Mouse (Mus musculus) stomach, embryonic 14.5 days (tissue): ENCODE data around the gene Scn3a. TPM values are rescaled to one million over a fixed set of nuclear protein-coding genes. Genes with fewer than 3 reads are reported as not detected.
A peak's percentile ranks its signal among the peaks of the same experiment; 100 is the strongest.

Experiments used
- ATAC-seq: fragments of 200-750 bp; cut with Nextera tagmentation; 2 replicates; pipeline ENCODE4 v1.8.0; 2017; ENCODE audit warnings: low read depth, moderate TSS enrichment; ENCODE audit not compliant: insufficient number of reproducible peaks, insufficient read depth, low FRiP score
- H3K27ac ChIP-seq: fragments of 300-500 bp; sonication (generic); 2 replicates; pipeline ENCODE4 v1.5.1; 2014; ENCODE audit warnings: mild to moderate bottlenecking, low read length, moderate library complexity, mixed read lengths
- H3K27me3 ChIP-seq: fragments of 300-500 bp; sonication (generic); 2 replicates; pipeline ENCODE4 v1.6.1; 2014; ENCODE audit warnings: low read length, control low read depth, mixed read lengths; ENCODE audit not compliant: control insufficient read depth, insufficient read depth
- H3K36me3 ChIP-seq: fragments of 300-500 bp; sonication (generic); 2 replicates; pipeline ENCODE4 v1.6.1; 2014; ENCODE audit warnings: mild to moderate bottlenecking, control low read depth, low read length, moderate library complexity, mixed read lengths; ENCODE audit not compliant: control insufficient read depth, insufficient read depth
- H3K4me1 ChIP-seq: fragments of 300-500 bp; sonication (generic); 2 replicates; pipeline ENCODE4 v1.6.1; 2014; ENCODE audit warnings: low read length, control low read depth, mixed read lengths; ENCODE audit not compliant: control insufficient read depth, insufficient read depth
- H3K4me2 ChIP-seq: fragments of 300-500 bp; sonication (generic); replicated peaks from 2 replicates; pipeline ENCODE4 v1.6.1; 2014; ENCODE audit warnings: low read depth, low read length, control low read depth
- H3K4me3 ChIP-seq: fragments of 300-500 bp; sonication (generic); 2 replicates; pipeline ENCODE4 v1.5.1; 2014; ENCODE audit warnings: low read depth, low read length, control low read depth
- H3K9ac ChIP-seq: fragments of 300-500 bp; sonication (generic); replicated peaks from 2 replicates; pipeline ENCODE4 v1.6.1; 2014; ENCODE audit warnings: low read depth, mild to moderate bottlenecking, control low read depth, low read length, moderate library complexity, mixed read lengths
- H3K9me3 ChIP-seq: fragments of 300-500 bp; sonication (generic); 2 replicates; pipeline ENCODE4 v1.6.1; 2016; ENCODE audit warnings: low read depth, low read length, control low read depth; ENCODE audit not compliant: control insufficient read depth
- WGBS: fragments of 180-500 bp; shearing (Covaris S2); extraction: QIAGEN DNeasy Blood & Tissue Kit; methylation state at CpG from one replicate; pipeline ENCODE4 v1.1.7; 2014; 5-methylcytosine and 5-hydroxymethylcytosine counted together
- polyA plus RNA-seq: library from polyadenylated mRNA; unstranded; fragments of >200 nt; fragmentation: Nextera tagmentation; extraction: Ambion mirVana; gene quantifications from 2 replicates; pipeline ENCODE4 v1.2.1, GENCODE M21; 2014

Scn3a gene
- polyA plus RNA-seq, 1 experiment from 2014 or later = 1.9 TPM

DNA sequence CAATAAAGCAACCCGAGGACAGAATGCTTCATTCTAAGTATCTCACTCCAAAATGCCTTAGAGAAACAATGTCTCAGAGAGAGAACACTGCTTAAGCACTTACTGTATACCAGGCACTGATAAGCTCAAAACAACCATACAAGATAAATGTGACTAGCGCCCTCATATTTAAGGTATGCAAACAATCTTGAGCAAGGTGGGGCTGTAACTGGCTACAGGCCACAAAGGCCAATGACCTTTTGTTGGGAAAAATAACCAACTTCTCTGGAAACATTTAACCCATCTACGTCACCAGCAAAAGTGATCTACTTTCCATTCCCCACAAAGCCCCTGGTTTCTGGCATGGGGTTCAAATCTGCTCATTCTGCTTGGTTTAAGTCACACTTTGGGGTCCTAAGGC, 14.0 kb downstream of the Scn3a start:
- no peaks in the 10 kb centered on the region for H3K36me3 ChIP-seq
- 76% methylated on average over 3 of the region's 3 CpGs for WGBS
- H3K27ac ChIP-seq = no peak overlapping the region
- no peaks in the 10 kb centered on the region for H3K4me1 ChIP-seq
- H3K27me3 ChIP-seq = no peaks in the 10 kb centered on the region
- ATAC-seq = no peak
- no peak overlapping the region for H3K4me3 ChIP-seq
- H3K9ac ChIP-seq = no peak overlapping the region
- no peak overlapping the region for H3K4me2 ChIP-seq
- no peaks in the 10 kb centered on the region for H3K9me3 ChIP-seq

DNA sequence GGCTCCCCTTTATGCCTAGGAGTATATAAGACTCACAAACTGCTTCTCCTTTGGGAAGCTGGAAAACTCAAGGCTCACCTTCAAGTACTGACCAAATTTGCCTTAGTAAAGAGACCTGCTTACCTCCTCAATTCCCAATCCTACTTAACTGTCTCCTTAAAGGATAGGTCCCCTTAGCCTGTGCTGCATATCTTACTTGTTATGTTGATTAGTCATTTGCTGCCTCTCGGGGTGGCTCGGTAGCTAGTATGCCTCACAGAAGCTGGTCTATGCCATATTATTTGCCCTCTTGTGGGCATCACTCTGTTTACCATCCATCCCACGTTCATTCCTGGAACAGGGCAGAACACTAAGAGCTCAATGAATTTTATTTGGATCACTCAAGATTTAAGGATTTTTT, 14.7 kb downstream of the Scn3a start:
- H3K36me3 ChIP-seq = no peaks in the 10 kb centered on the region
- ATAC-seq = no peak
- WGBS = 49% methylated on average over 3 of the region's 3 CpGs
- no peak overlapping the region for H3K4me2 ChIP-seq
- H3K9me3 ChIP-seq = no peaks in the 10 kb centered on the region
- H3K27ac ChIP-seq = no peak overlapping the region
- no peak overlapping the region for H3K4me3 ChIP-seq
- no peaks in the 10 kb centered on the region for H3K27me3 ChIP-seq
- H3K4me1 ChIP-seq = no peaks in the 10 kb centered on the region
- H3K9ac ChIP-seq = no peak overlapping the region

DNA sequence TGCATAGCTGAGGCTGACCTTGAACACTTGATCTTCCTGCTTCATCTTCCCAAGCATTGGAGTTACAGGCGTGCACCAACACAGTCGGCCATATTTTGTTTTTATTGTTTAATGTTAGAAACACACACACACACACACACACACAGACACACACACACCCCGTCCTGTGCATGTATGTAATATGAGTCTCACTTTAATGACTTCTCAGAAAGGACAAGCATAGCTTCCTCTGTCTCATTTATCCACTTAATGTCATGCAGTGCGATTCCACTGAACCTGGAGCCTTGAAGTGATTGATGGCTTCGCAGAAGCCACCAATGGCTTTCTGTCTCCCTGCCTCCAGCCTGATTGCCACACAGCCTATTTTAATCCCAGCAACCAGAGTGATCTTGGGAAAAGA, 15.2 kb downstream of the Scn3a start:
- Histone ChIP-seq H3K4me2 (no peak overlapping the region), H3K36me3 (no peaks in the 10 kb centered on the region), H3K4me1 (no peaks in the 10 kb centered on the region), H3K4me3 (no peak overlapping the region), H3K27ac (no peak overlapping the region), H3K9me3 (no peaks in the 10 kb centered on the region), H3K27me3 (no peaks in the 10 kb centered on the region), H3K9ac (no peak overlapping the region)
- ATAC-seq = 0 out of 2 replicates have a peak, but pooled peaks have one; percentile 53
- WGBS = 35% methylated on average over 5 of the region's 5 CpGs

DNA sequence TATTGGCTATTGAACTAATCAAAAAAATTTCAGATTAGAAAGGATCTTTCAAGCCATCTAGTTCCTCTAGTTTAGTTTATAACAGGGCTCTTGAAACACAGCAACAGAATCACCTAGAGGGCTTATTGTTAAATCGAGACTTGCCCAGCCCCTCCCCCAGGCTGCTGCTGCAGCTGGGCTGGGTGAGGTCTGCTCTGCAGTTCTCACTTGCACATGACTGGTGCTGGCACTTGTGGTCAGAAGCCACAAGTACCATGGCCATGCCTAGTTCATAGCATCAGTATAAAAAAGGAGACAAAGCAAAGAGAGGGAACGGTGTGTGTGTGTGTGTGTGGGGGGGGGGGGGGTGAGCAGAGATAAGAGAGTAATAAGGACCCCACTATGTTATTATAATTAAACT, 15.7 kb downstream of the Scn3a start:
- 31% methylated on average over 2 of the region's 2 CpGs for WGBS
- Histone ChIP-seq H3K4me2 (no peak overlapping the region), H3K27me3 (no peaks in the 10 kb centered on the region), H3K4me1 (no peaks in the 10 kb centered on the region), H3K36me3 (no peaks in the 10 kb centered on the region), H3K27ac (no peak overlapping the region), H3K9me3 (no peaks in the 10 kb centered on the region), H3K9ac (no peak overlapping the region), H3K4me3 (no peak overlapping the region)
- no peak; the same call in 1 of the 2 replicates for ATAC-seq

DNA sequence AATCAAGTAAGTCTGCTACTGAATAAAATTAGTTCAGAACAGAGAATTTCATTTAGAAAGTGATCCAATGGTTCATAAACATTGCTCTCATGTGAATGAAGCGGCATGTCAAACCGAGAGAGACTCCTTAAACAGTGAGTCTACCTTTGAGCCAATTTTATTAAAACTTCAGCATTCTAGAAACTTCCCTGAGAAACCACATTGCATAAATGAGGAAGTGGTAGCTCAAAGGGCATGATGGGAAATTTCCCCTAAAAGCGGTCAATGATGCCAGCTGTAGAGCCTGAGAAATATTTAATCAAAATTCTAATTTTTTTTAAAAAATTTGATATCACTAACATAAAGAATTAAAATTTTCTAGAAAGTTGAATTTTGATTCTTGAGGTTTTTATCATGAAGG, 16.9 kb downstream of the Scn3a start:
- no peaks in the 10 kb centered on the region for H3K4me1 ChIP-seq
- no peak overlapping the region for H3K9ac ChIP-seq
- H3K9me3 ChIP-seq = no peaks in the 10 kb centered on the region
- ATAC-seq = no peak
- H3K4me2 ChIP-seq = no peak overlapping the region
- no peaks in the 10 kb centered on the region for H3K36me3 ChIP-seq
- H3K27me3 ChIP-seq = no peaks in the 10 kb centered on the region
- H3K4me3 ChIP-seq = no peak overlapping the region
- H3K27ac ChIP-seq = no peak overlapping the region
- WGBS = 94% methylated on average over 3 of the region's 3 CpGs

DNA sequence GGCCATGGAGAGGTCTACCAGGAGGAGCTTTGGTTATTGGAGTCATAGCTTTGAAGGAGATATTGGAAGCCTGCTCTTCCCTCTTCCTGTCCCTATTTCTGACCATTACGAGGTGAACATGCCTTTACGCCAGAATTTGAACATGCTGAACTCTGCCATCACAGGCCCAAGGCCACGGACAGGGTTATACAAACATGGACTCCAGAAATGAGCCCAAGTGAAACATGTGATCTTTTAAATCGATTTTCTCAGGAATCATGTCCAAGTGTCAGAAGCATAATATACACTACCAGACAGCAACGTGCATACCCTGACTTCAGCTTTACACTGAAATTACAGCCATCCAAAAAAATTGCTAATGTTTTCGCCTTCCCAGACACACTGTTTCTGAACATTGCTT, 18.8 kb downstream of the Scn3a start:
- no peaks in the 10 kb centered on the region for H3K27me3 ChIP-seq
- H3K9me3 ChIP-seq = no peaks in the 10 kb centered on the region
- no peak overlapping the region for H3K4me3 ChIP-seq
- no peak for ATAC-seq
- H3K4me1 ChIP-seq = no peaks in the 10 kb centered on the region
- H3K36me3 ChIP-seq = no peaks in the 10 kb centered on the region
- H3K4me2 ChIP-seq = no peak overlapping the region
- no peak overlapping the region for H3K27ac ChIP-seq
- no peak overlapping the region for H3K9ac ChIP-seq
- WGBS = 86% methylated on average over 6 of the region's 6 CpGs

DNA sequence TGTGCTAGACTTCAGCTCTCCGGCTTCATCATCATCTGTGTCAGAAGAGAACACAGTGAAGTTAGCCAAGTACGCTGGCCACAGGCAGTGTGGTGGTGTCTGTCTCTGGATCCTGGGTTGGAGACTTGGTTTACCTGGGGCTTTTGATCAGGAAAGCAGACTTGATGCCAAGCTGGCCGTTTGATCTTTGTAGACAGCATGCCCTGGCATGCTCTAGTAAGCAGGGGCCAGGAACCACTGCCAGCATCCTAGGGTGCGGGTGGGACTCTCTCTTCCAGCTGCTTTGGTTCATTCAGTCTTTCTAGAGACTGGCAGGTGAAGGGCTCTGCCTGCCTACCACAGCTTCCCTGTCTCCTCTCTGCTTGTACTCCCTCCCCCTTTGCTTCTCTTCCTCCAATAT, 20.1 kb downstream of the Scn3a start:
- Histone ChIP-seq H3K36me3 (no peaks in the 10 kb centered on the region), H3K4me2 (no peak overlapping the region), H3K27ac (no peak overlapping the region), H3K27me3 (no peaks in the 10 kb centered on the region), H3K9me3 (no peaks in the 10 kb centered on the region), H3K9ac (no peak overlapping the region), H3K4me3 (no peak overlapping the region), H3K4me1 (no peaks in the 10 kb centered on the region)
- WGBS = 63% methylated on average over 4 of the region's 4 CpGs
- ATAC-seq = no peak

DNA sequence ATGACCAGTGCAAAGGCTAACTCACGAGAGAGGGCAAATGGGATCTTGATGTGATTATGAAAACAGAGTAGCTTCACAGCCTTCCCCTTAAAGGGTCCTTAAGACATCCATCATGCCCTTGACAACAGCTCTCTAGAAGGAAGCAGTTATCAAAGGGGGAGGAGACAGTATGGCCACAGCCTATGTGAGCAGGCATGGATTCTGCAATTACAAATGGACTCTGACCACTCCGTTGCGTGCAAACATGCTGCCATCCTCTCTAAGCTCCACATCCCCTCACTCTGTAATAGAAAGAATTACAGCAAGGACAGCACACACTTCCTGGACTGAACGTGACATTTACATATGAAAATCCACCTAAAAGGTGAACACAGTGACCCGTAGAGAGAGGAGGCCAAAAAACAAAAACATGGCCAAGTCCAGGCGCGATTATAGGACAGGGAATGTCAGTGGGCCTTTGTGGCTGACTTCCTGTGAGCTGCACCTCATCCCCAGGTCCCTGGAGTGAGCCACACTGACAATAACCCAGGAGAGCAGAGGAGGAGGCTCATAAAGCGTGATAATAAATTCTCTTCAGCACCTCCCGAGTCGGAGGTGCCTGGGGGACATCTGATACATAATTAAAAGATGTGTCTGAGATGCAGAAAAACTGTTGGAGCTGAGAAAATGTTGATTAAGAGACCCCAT, 24.4 kb downstream of the Scn3a start:
- H3K36me3 ChIP-seq = no peaks in the 10 kb centered on the region
- H3K4me1 ChIP-seq = no peaks in the 10 kb centered on the region
- no peak overlapping the region for H3K27ac ChIP-seq
- no peak overlapping the region for H3K4me2 ChIP-seq
- H3K4me3 ChIP-seq = no peak overlapping the region
- no peak for ATAC-seq
- H3K27me3 ChIP-seq = no peaks in the 10 kb centered on the region
- no peak overlapping the region for H3K9ac ChIP-seq
- no peaks in the 10 kb centered on the region for H3K9me3 ChIP-seq
- 72% methylated on average over 10 of the region's 10 CpGs for WGBS

DNA sequence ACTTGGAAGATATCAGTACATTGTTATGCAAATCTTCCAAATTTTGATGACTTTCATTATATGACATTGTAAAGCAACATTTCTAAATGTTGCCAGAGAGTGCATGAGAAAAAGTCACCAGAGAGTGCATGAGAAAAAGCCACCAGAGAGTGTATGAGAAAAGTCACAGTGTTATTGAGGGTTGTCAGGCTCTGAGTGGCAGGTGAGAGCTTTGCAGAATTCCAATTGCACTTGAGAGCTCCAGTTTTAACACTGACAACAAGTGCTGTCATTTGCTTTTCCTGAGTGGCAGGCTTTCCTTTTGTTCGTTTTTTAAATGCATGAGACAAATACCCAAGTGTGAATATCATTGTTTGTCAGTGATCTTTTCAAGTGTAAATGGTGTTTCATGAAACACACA, 25.6 kb downstream of the Scn3a start:
- no peaks in the 10 kb centered on the region for H3K9me3 ChIP-seq
- H3K9ac ChIP-seq = no peak overlapping the region
- H3K4me2 ChIP-seq = no peak overlapping the region
- no peak for ATAC-seq
- 71% methylated on average over 1 of the region's 1 CpGs for WGBS
- H3K36me3 ChIP-seq = no peaks in the 10 kb centered on the region
- H3K27me3 ChIP-seq = no peaks in the 10 kb centered on the region
- H3K27ac ChIP-seq = no peak overlapping the region
- H3K4me1 ChIP-seq = no peaks in the 10 kb centered on the region
- no peak overlapping the region for H3K4me3 ChIP-seq
